9 mouse cellular contexts compared by ENCODE assay signal in the genomic region with DNA sequence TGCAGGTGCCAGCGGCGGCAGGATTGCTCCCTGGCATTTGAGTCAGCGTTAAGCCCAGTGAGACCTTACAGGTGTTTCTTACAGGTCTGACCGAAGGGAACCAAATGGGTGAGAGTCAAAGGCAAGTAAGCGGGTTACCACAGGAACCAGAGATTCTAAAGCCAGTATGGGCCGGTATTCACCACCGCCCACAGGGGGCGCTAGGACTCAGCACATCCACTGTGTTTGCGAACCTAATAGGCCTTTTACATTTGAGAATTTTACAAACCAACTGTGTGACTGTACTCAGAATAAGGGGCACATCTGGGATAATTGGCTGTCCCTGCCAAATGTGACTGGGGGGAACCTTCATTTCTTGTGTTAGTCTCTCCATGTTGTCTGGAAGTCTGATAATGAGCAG. TPM values are rescaled to one million over a fixed set of nuclear protein-coding genes. Genes with fewer than 3 reads are reported as not detected.
DNase-seq lines count a peak whose midpoint lies in the region; ATAC-seq and TF ChIP-seq lines count a peak whose summit lies in the region.
"Had no signal": no experiment of that assay in that cellular context is flagged by ENCODE, and none has a peak within 500 bp of the region (broad histone marks: within the 10 kb centered on the region; RNA-seq: fewer than 3 reads in every experiment).

No protein-coding gene starts in this region.

- H3K9me3 ChIP-seq in midbrain, embryonic 10.5 days (replicated peaks) = no peaks in the 10 kb centered on the region
- no peaks in the 10 kb centered on the region for H3K9me3 ChIP-seq in midbrain, embryonic 16.5 days (replicated peaks; ENCODE audit: control insufficient read depth, low read length, poor library complexity, severe bottlenecking)
- H3K9me3 ChIP-seq in liver, postnatal 0 days (ENCODE audit: low read length) = no peaks in the 10 kb centered on the region

- no peak overlapping the region for H3K4me2 ChIP-seq in midbrain, embryonic 16.5 days (ENCODE audit: low read length)
- no peak overlapping the region for H3K4me2 ChIP-seq in liver, postnatal 0 days (ENCODE audit: low read depth, low read length)

- H3K27me3 ChIP-seq in midbrain, embryonic 10.5 days (ENCODE audit: low read depth, poor library complexity, severe bottlenecking) = no peaks in the 10 kb centered on the region; the same call in 1 of the 2 replicates
- H3K27me3 ChIP-seq in midbrain, embryonic 16.5 days (ENCODE audit: control insufficient read depth, insufficient read depth, low read depth, low read length) = no peaks in the 10 kb centered on the region
- H3K27me3 ChIP-seq in liver, postnatal 0 days (ENCODE audit: insufficient read depth, low read length) = no peaks in the 10 kb centered on the region

- no peak overlapping the region for H3K4me3 ChIP-seq in midbrain, embryonic 10.5 days
- H3K4me3 ChIP-seq in midbrain, embryonic 16.5 days (ENCODE audit: low read depth, low read length) = no peak overlapping the region
- no peak overlapping the region for H3K4me3 ChIP-seq in liver, postnatal 0 days (ENCODE audit: low read depth, low read length)

- 11% methylated on average over 9 of the region's 9 CpGs for WGBS in midbrain, embryonic 10.5 days
- 12% methylated on average over 9 of the region's 9 CpGs for WGBS in midbrain, embryonic 16.5 days
- 20% methylated on average over 9 of the region's 9 CpGs for WGBS in liver, postnatal 0 days (ENCODE audit: insufficient replicate concordance)

- DNase-seq in cerebellum, adult 11 months = peak; percentile 24
- no peak for DNase-seq in cerebellum, adult 9-11 months
- peak; percentile 61 for DNase-seq in midbrain, embryonic 10.5 days (ENCODE audit: low spot score)
- peak; percentile 68 for DNase-seq in brain, adult 2 months (ENCODE audit: low read depth, low spot score)
- peak; percentile 73 for DNase-seq in liver, postnatal 0 days
- peak; percentile 34 to 74 for DNase-seq in spleen, postnatal 4 days (ENCODE audit: low spot score in 2 of 2)

- 0 out of 2 replicates have a peak, but pooled peaks cover 11% of the 10 kb centered on the region for H3K4me1 ChIP-seq in midbrain, embryonic 10.5 days
- H3K4me1 ChIP-seq in midbrain, embryonic 16.5 days (ENCODE audit: control insufficient read depth, insufficient read depth, low read length) = no peaks in the 10 kb centered on the region
- no peaks in the 10 kb centered on the region for H3K4me1 ChIP-seq in liver, postnatal 0 days (ENCODE audit: insufficient read depth)

- no peak overlapping the region for H3K27ac ChIP-seq in midbrain, embryonic 10.5 days (replicated peaks)
- no peak overlapping the region for H3K27ac ChIP-seq in midbrain, embryonic 16.5 days (ENCODE audit: low read length)
- H3K27ac ChIP-seq in liver, postnatal 0 days (ENCODE audit: low read depth) = no peak overlapping the region

- peaks cover 5% of the 10 kb centered on the region; the same call in 1 of the 2 replicates for H3K36me3 ChIP-seq in midbrain, embryonic 10.5 days
- no peaks in the 10 kb centered on the region for H3K36me3 ChIP-seq in midbrain, embryonic 16.5 days (ENCODE audit: control insufficient read depth, insufficient read depth, low read length)
- H3K36me3 ChIP-seq in liver, postnatal 0 days (replicated peaks; ENCODE audit: insufficient read depth, low read length) = no peaks in the 10 kb centered on the region

- TF ChIP-seq EP300 in liver, postnatal 0 days (IDR thresholded peaks at IDR 0.05; ENCODE audit: low read depth) = no peak

- TF ChIP-seq CTCF in liver, postnatal 0 days (IDR thresholded peaks at IDR 0.05; ENCODE audit: low read depth) = peak; percentile 81

- H3K9ac ChIP-seq in midbrain, embryonic 16.5 days (ENCODE audit: low read depth, low read length) = no peak overlapping the region
- no peak overlapping the region for H3K9ac ChIP-seq in liver, postnatal 0 days (replicated peaks)

- ATAC-seq in midbrain, embryonic 16.5 days = no peak
- peak; percentile 67 for ATAC-seq in granulocyte monocyte progenitor cell, adult 5-6 weeks (replicated peaks; ENCODE audit: poor library complexity, severe bottlenecking)
- ATAC-seq in liver, postnatal 0 days = no peak
- ATAC-seq: Patski had no signal

RNA-seq across cellular contexts. Expression of gene Ptpru, which starts 54.1 kb away (rescaled TPM):
- polyA plus RNA-seq in midbrain, embryonic 10.5 days (2016; fragmentation: Nextera tagmentation; extraction: Ambion mirVana) = 12.4 and 16.8 TPM in 2 replicates
- polyA plus RNA-seq in midbrain, embryonic 16.5 days (2015; fragmentation: Nextera tagmentation; extraction: Ambion mirVana) = 29.3 and 31.5 TPM in 2 replicates
- 7.7 and 13.9 TPM in 2 replicates for total RNA-seq in granulocyte monocyte progenitor cell, adult 5-6 weeks (2014; fragmentation: Nextera tagmentation)
- total RNA-seq in granulocyte monocyte progenitor cell, adult 5-6 weeks (2017) = 4.1 and 4.2 TPM in 2 replicates
- 2.6 and 2.7 TPM in 2 replicates for polyA plus RNA-seq in liver, postnatal 0 days (2015; fragmentation: Nextera tagmentation; extraction: Ambion mirVana)

RNA-seq across cellular contexts. Expression of gene Mecr, which starts 59.2 kb away (rescaled TPM):
- polyA plus RNA-seq in midbrain, embryonic 10.5 days (2016; fragmentation: Nextera tagmentation; extraction: Ambion mirVana) = 51.7 and 58.0 TPM in 2 replicates
- polyA plus RNA-seq in midbrain, embryonic 16.5 days (2015; fragmentation: Nextera tagmentation; extraction: Ambion mirVana) = 37.2 and 43.0 TPM in 2 replicates
- 40.0 and 68.6 TPM in 2 replicates for total RNA-seq in granulocyte monocyte progenitor cell, adult 5-6 weeks (2014; fragmentation: Nextera tagmentation)
- total RNA-seq in granulocyte monocyte progenitor cell, adult 5-6 weeks (2017) = 28.4 and 36.2 TPM in 2 replicates
- polyA plus RNA-seq in liver, postnatal 0 days (2015; fragmentation: Nextera tagmentation; extraction: Ambion mirVana) = 27.6 and 30.0 TPM in 2 replicates
